Mouse (Mus musculus): ENCODE results near the gene Fam53b. TPM values are rescaled to one million over a fixed set of nuclear protein-coding genes. Genes with fewer than 3 reads are reported as not detected.

The Fam53b gene
- total RNA-seq, 1 experiment: 8.6 TPM

GRCm38 (mm10) chr7:132773011-132773705 is 40.5 kb downstream of the Fam53b start:
- no peak overlapping the region for H3K9ac ChIP-seq (ENCODE audit: insufficient read depth, low read depth, low read length, poor library complexity, severe bottlenecking)
- in situ Hi-C loops (cut with MboI; ENCODE audit: low sequenced_read_pairs in 2 of 2, unreplicated experiment in 2 of 2): no loop called here
- no peak overlapping the region for H3K4me3 ChIP-seq (ENCODE audit: insufficient read depth in 1 of 2, low read depth in 1 of 2, low read length in 2 of 2, poor library complexity in 1 of 2, severe bottlenecking in 1 of 2)
- H3K4me1 ChIP-seq (ENCODE audit: control insufficient read depth in 2 of 2, insufficient read depth in 2 of 2, low read length in 2 of 2, poor library complexity in 1 of 2): peaks cover 2 to 6% of the 10 kb centered on the region in 2 experiments; a peak in 3 of 4 replicates
- TF ChIP-seq CHD2 (IDR thresholded peaks at IDR 0.05; ENCODE audit: low read depth, low read length) (no peak), ZC3H11A (IDR thresholded peaks at IDR 0.05; ENCODE audit: borderline replicate concordance, low read depth, low read length) (no peak), ZNF384 (IDR thresholded peaks at IDR 0.05; ENCODE audit: low read depth, low read length) (no peak), HCFC1 (IDR thresholded peaks at IDR 0.05; ENCODE audit: borderline replicate concordance, insufficient read depth, low read length) (no peak), MAFK (IDR thresholded peaks at IDR 0.05; ENCODE audit: insufficient read depth, low read depth, low read length) (no peak)
- H3K36me3 ChIP-seq (ENCODE audit: control insufficient read depth, insufficient read depth, low read length, poor library complexity, severe bottlenecking): peaks cover 3% of the 10 kb centered on the region; the same call in 1 of the 2 replicates
- H3K27ac ChIP-seq (ENCODE audit: insufficient read depth, low read depth, low read length, poor library complexity, severe bottlenecking): no peak overlapping the region
- no peaks in the 10 kb centered on the region for H3K9me3 ChIP-seq (ENCODE audit: control insufficient read depth, insufficient read depth, low read depth, low read length)
- DNase-seq (ENCODE audit: low read depth, low spot score): no peak

- no peak overlapping the region for H3K4me3 ChIP-seq (ENCODE audit: insufficient read depth in 1 of 2, low read depth in 1 of 2, low read length in 2 of 2, poor library complexity in 1 of 2, severe bottlenecking in 1 of 2)
- in situ Hi-C loops (cut with MboI; ENCODE audit: low sequenced_read_pairs in 2 of 2, unreplicated experiment in 2 of 2): no loop called here
- H3K9ac ChIP-seq (ENCODE audit: insufficient read depth, low read depth, low read length, poor library complexity, severe bottlenecking): no peak overlapping the region
- TF ChIP-seq HCFC1 (IDR thresholded peaks at IDR 0.05; ENCODE audit: borderline replicate concordance, insufficient read depth, low read length): no peak
- no peak for TF ChIP-seq CHD2 (IDR thresholded peaks at IDR 0.05; ENCODE audit: low read depth, low read length)
- no peak for TF ChIP-seq MAFK (IDR thresholded peaks at IDR 0.05; ENCODE audit: insufficient read depth, low read depth, low read length)
- no peak for TF ChIP-seq ZNF384 (IDR thresholded peaks at IDR 0.05; ENCODE audit: low read depth, low read length)
- no peak for TF ChIP-seq ZC3H11A (IDR thresholded peaks at IDR 0.05; ENCODE audit: borderline replicate concordance, low read depth, low read length)
- no peak overlapping the region for H3K27ac ChIP-seq (ENCODE audit: insufficient read depth, low read depth, low read length, poor library complexity, severe bottlenecking)
- H3K9me3 ChIP-seq (ENCODE audit: control insufficient read depth, insufficient read depth, low read depth, low read length): no peaks in the 10 kb centered on the region
- peaks cover 2 to 6% of the 10 kb centered on the region in 2 experiments; a peak in 3 of 4 replicates for H3K4me1 ChIP-seq (ENCODE audit: control insufficient read depth in 2 of 2, insufficient read depth in 2 of 2, low read length in 2 of 2, poor library complexity in 1 of 2)
- DNase-seq (ENCODE audit: low read depth, low spot score): no peak
- H3K36me3 ChIP-seq (ENCODE audit: control insufficient read depth, insufficient read depth, low read length, poor library complexity, severe bottlenecking): peaks cover 3% of the 10 kb centered on the region; the same call in 1 of the 2 replicates
These were observed 41.2 kb downstream of the Fam53b start for GRCm38 (mm10) chr7:132772440-132772839.

- Histone ChIP-seq H3K9me3 (ENCODE audit: control insufficient read depth, insufficient read depth, low read depth, low read length) (no peaks in the 10 kb centered on the region), H3K9ac (ENCODE audit: insufficient read depth, low read depth, low read length, poor library complexity, severe bottlenecking) (no peak overlapping the region), H3K36me3 (ENCODE audit: control insufficient read depth, insufficient read depth, low read length, poor library complexity, severe bottlenecking) (no peaks in the 10 kb centered on the region), H3K4me1 (ENCODE audit: control insufficient read depth in 2 of 2, insufficient read depth in 2 of 2, low read length in 2 of 2, poor library complexity in 1 of 2) (no peaks in the 10 kb centered on the region), H3K27ac (ENCODE audit: insufficient read depth, low read depth, low read length, poor library complexity, severe bottlenecking) (no peak overlapping the region; the same call in 1 of the 2 replicates), H3K4me3 (ENCODE audit: insufficient read depth in 1 of 2, low read depth in 1 of 2, low read length in 2 of 2, poor library complexity in 1 of 2, severe bottlenecking in 1 of 2) (no peak overlapping the region)
- in situ Hi-C loops (cut with MboI; ENCODE audit: low sequenced_read_pairs in 2 of 2, unreplicated experiment in 2 of 2): no loop called here
- DNase-seq (ENCODE audit: low read depth, low spot score): no peak
- TF ChIP-seq HCFC1 (IDR thresholded peaks at IDR 0.05; ENCODE audit: borderline replicate concordance, insufficient read depth, low read length): no peak
- TF ChIP-seq MAFK (IDR thresholded peaks at IDR 0.05; ENCODE audit: insufficient read depth, low read depth, low read length): no peak
- TF ChIP-seq CHD2 (IDR thresholded peaks at IDR 0.05; ENCODE audit: low read depth, low read length): no peak
- no peak for TF ChIP-seq ZNF384 (IDR thresholded peaks at IDR 0.05; ENCODE audit: low read depth, low read length)
- no peak for TF ChIP-seq ZC3H11A (IDR thresholded peaks at IDR 0.05; ENCODE audit: borderline replicate concordance, low read depth, low read length)
These were observed 45.0 kb downstream of the Fam53b start for GRCm38 (mm10) chr7:132768498-132769344.

- Histone ChIP-seq H3K4me3 (ENCODE audit: insufficient read depth in 1 of 2, low read depth in 1 of 2, low read length in 2 of 2, poor library complexity in 1 of 2, severe bottlenecking in 1 of 2) (no peak overlapping the region), H3K36me3 (ENCODE audit: control insufficient read depth, insufficient read depth, low read length, poor library complexity, severe bottlenecking) (no peaks in the 10 kb centered on the region; the same call in 1 of the 2 replicates), H3K9me3 (ENCODE audit: control insufficient read depth, insufficient read depth, low read depth, low read length) (no peaks in the 10 kb centered on the region), H3K9ac (ENCODE audit: insufficient read depth, low read depth, low read length, poor library complexity, severe bottlenecking) (no peak overlapping the region), H3K4me1 (ENCODE audit: control insufficient read depth in 2 of 2, insufficient read depth in 2 of 2, low read length in 2 of 2, poor library complexity in 1 of 2) (no peaks in the 10 kb centered on the region), H3K27ac (ENCODE audit: insufficient read depth, low read depth, low read length, poor library complexity, severe bottlenecking) (no peak overlapping the region)
- in situ Hi-C loops (cut with MboI; ENCODE audit: low sequenced_read_pairs in 2 of 2, unreplicated experiment in 2 of 2): no loop called here
- TF ChIP-seq ZNF384 (IDR thresholded peaks at IDR 0.05; ENCODE audit: low read depth, low read length) (no peak), ZC3H11A (IDR thresholded peaks at IDR 0.05; ENCODE audit: borderline replicate concordance, low read depth, low read length) (no peak)
- no peak for DNase-seq (ENCODE audit: low read depth, low spot score)
These were observed 45.7 kb downstream of the Fam53b start for GRCm38 (mm10) chr7:132767999-132768370.
